Mouse (Mus musculus): ENCODE measurements around the gene Rab3a. TPM values are rescaled to one million over a fixed set of nuclear protein-coding genes. Genes with fewer than 3 reads are reported as not detected.

Gene Rab3a
- total RNA-seq, 2 experiments from 2014 or later = 40.0 to 40.4 TPM

GRCm38 (mm10) chr8:70758616-70759561 is 4.4 kb downstream of the Rab3a start:
- DNase-seq = peak; percentile 52

GRCm38 (mm10) chr8:70760350-70760749 is 5.9 kb downstream of the Rab3a start:
- no peak for DNase-seq

GRCm38 (mm10) chr8:70760775-70761406 is 6.4 kb downstream of the Rab3a start, which contains the start of gene Mpv17l2:
TSS of gene Mpv17l2 (minus strand) at chr8:70760946.
- DNase-seq = peak; percentile 98

GRCm38 (mm10) chr8:70762118-70762517 is 7.6 kb downstream of the Rab3a start:
- DNase-seq = peak; percentile 31

- peak; percentile 41 for DNase-seq
Measured at GRCm38 (mm10) chr8:70763354-70763753, 8.9 kb downstream of the Rab3a start.

GRCm38 (mm10) chr8:70764026-70764425 is 9.5 kb downstream of the Rab3a start:
- DNase-seq = no peak

GRCm38 (mm10) chr8:70764676-70765075 is 10.2 kb downstream of the Rab3a start:
- no peak for DNase-seq

- no peak for DNase-seq
Measured at GRCm38 (mm10) chr8:70765329-70765728, 10.8 kb downstream of the Rab3a start.

- no peak for DNase-seq
Measured at GRCm38 (mm10) chr8:70765838-70766570, 11.5 kb downstream of the Rab3a start.

- DNase-seq = peak; percentile 79
Measured at GRCm38 (mm10) chr8:70766571-70767440, 12.3 kb downstream of the Rab3a start.

GRCm38 (mm10) chr8:70767503-70767902 is 13.0 kb downstream of the Rab3a start:
- no peak for DNase-seq

- DNase-seq = no peak
Measured at GRCm38 (mm10) chr8:70768231-70768776, 13.8 kb downstream of the Rab3a start.

GRCm38 (mm10) chr8:70768956-70769355 is 14.5 kb downstream of the Rab3a start:
- no peak for DNase-seq

GRCm38 (mm10) chr8:70769359-70769758 is 14.9 kb downstream of the Rab3a start:
- DNase-seq = peak; percentile 87

- DNase-seq = no peak
Measured at GRCm38 (mm10) chr8:70769858-70770257, 15.4 kb downstream of the Rab3a start.

GRCm38 (mm10) chr8:70770748-70771147 is 16.3 kb downstream of the Rab3a start:
- no peak for DNase-seq

- DNase-seq = no peak
Measured at GRCm38 (mm10) chr8:70771217-70771616, 16.7 kb downstream of the Rab3a start.

- no peak for DNase-seq
Measured at GRCm38 (mm10) chr8:70772075-70772474, 17.6 kb downstream of the Rab3a start.

GRCm38 (mm10) chr8:70772890-70773289 is 18.4 kb downstream of the Rab3a start:
- peak; percentile 22 for DNase-seq

- no peak for DNase-seq
Measured at GRCm38 (mm10) chr8:70773410-70773809, 18.9 kb downstream of the Rab3a start.

- peak; percentile 94 for DNase-seq
Measured at GRCm38 (mm10) chr8:70773833-70774232, 19.4 kb downstream of the Rab3a start.
